ENCODE assay signal across 26 mouse cellular contexts in the genomic region with DNA sequence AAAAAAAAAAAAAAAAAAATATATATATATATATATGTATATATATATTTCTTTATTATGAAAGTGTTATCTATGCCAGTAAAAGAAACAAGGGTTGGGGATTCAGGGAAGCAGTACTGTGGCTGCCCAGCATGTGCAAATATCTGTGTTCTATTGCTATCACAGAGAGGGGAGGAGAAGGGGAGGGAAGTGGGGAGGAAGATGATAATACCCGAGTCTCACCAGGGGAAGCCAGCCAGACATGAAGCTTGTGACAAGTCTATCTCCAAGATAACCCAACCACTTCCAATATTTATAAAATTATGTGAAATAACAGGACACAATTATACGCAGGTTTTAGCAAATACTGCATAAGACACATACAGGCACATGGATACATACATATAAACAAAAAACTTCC. TPM values are rescaled to one million over a fixed set of nuclear protein-coding genes. Genes with fewer than 3 reads are reported as not detected.
A peak's percentile ranks its signal among the peaks of the same experiment; 100 is the strongest.
DNase-seq lines count a peak whose midpoint lies in the region; ATAC-seq and TF ChIP-seq lines count a peak whose summit lies in the region.
"Had no signal": no experiment of that assay in that cellular context is flagged by ENCODE, and none has a peak within 500 bp of the region (broad histone marks: within the 10 kb centered on the region; RNA-seq: fewer than 3 reads in every experiment).

No protein-coding gene starts in this region.

- H3K27ac ChIP-seq in liver, embryonic 15.5 days (replicated peaks), result 0 out of 2 replicates have a peak overlapping the region, but pooled peaks have one; percentile 16
- no peak overlapping the region for H3K27ac ChIP-seq in liver, embryonic 11.5 days (ENCODE audit: low read depth, low read length)
- H3K27ac ChIP-seq in MEL (ENCODE audit: control insufficient read depth, low read depth, low read length), result no peak overlapping the region
- no peak overlapping the region for H3K27ac ChIP-seq in forebrain, embryonic 15.5 days (replicated peaks)
- H3K27ac ChIP-seq: embryonic facial prominence, embryonic 13.5 days; embryonic facial prominence, embryonic 15.5 days; forebrain, embryonic 10.5 days; forebrain, embryonic 12.5 days had no signal

- peaks cover 99% of the 10 kb centered on the region for H3K36me3 ChIP-seq in liver, embryonic 15.5 days (replicated peaks)
- H3K36me3 ChIP-seq in liver, embryonic 11.5 days (ENCODE audit: control insufficient read depth, insufficient read depth, low read length), result peaks cover 62% of the 10 kb centered on the region
- H3K36me3 ChIP-seq in MEL (ENCODE audit: control insufficient read depth in 1 of 2, insufficient read depth in 2 of 2, low read length in 2 of 2), result peaks cover 5 to 10% of the 10 kb centered on the region in 2 experiments
- peaks cover 64% of the 10 kb centered on the region for H3K36me3 ChIP-seq in forebrain, embryonic 15.5 days

- H3K9ac ChIP-seq in liver, embryonic 15.5 days, result no peak overlapping the region
- no peak overlapping the region for H3K9ac ChIP-seq in liver, embryonic 11.5 days (ENCODE audit: low read depth, low read length)
- no peak overlapping the region for H3K9ac ChIP-seq in MEL (ENCODE audit: control insufficient read depth, low read depth, low read length, poor library complexity, severe bottlenecking)
- H3K9ac ChIP-seq in forebrain, embryonic 15.5 days (replicated peaks), result no peak overlapping the region
- H3K9ac ChIP-seq: embryonic facial prominence, embryonic 13.5 days; embryonic facial prominence, embryonic 15.5 days; forebrain, embryonic 12.5 days; forebrain, postnatal 0 days had no signal

- no peak for TF ChIP-seq POLR2A in MEL (IDR thresholded peaks at IDR 0.05; ENCODE audit: control insufficient read depth in 1 of 2, insufficient read depth in 1 of 2, low read depth in 1 of 2, low read length in 2 of 2, poor library complexity in 1 of 2)

- H3K79me2 ChIP-seq in MEL (ENCODE audit: control insufficient read depth, insufficient read depth, low read length, poor library complexity), result no peaks in the 10 kb centered on the region

- no peak overlapping the region for H3K4me2 ChIP-seq in liver, embryonic 15.5 days
- H3K4me2 ChIP-seq in liver, embryonic 11.5 days, result no peak overlapping the region
- no peak overlapping the region for H3K4me2 ChIP-seq in forebrain, embryonic 15.5 days (replicated peaks)
- H3K4me2 ChIP-seq: embryonic facial prominence, embryonic 13.5 days; embryonic facial prominence, embryonic 15.5 days; forebrain, embryonic 12.5 days had no signal

- no peaks in the 10 kb centered on the region for H3K9me3 ChIP-seq in liver, embryonic 15.5 days (replicated peaks)
- H3K9me3 ChIP-seq in liver, embryonic 11.5 days (ENCODE audit: control insufficient read depth, low read length), result no peaks in the 10 kb centered on the region
- no peaks in the 10 kb centered on the region for H3K9me3 ChIP-seq in MEL (replicated peaks; ENCODE audit: insufficient read depth, low read length)
- H3K9me3 ChIP-seq in forebrain, embryonic 15.5 days, result no peaks in the 10 kb centered on the region
- H3K9me3 ChIP-seq: embryonic facial prominence, embryonic 13.5 days; embryonic facial prominence, embryonic 15.5 days; forebrain, embryonic 10.5 days; forebrain, embryonic 12.5 days; G1E had no signal

- no peak for DNase-seq in liver, embryonic 11.5 days (ENCODE audit: low spot score)
- peak; percentile 67 for DNase-seq in MEL (ENCODE audit: low read depth, low spot score)
- no peak for DNase-seq in gastrocnemius, postnatal 25 days
- DNase-seq: adrenal gland, adult 2 months; adrenal gland, postnatal 10 days; adrenal gland, postnatal 25 days; B cell, adult 2 months; cerebellum, adult 11-12 months; cerebellum, adult 2 months; cerebellum, adult 9-10 months; cerebellum, postnatal 10 days; cerebellum, postnatal 25 days; embryo, embryonic 11 days; forebrain, postnatal 0 days had no signal

- peaks cover 24% of the 10 kb centered on the region for H3K4me1 ChIP-seq in liver, embryonic 15.5 days (replicated peaks)
- no peaks in the 10 kb centered on the region; the same call in 1 of the 2 replicates for H3K4me1 ChIP-seq in liver, embryonic 11.5 days (replicated peaks; ENCODE audit: control insufficient read depth, insufficient read depth, low read length)
- H3K4me1 ChIP-seq in MEL (ENCODE audit: control insufficient read depth in 1 of 2, insufficient read depth in 2 of 2, low read length in 2 of 2), result peaks cover 6% of the 10 kb centered on the region in 2 experiments
- H3K4me1 ChIP-seq in forebrain, embryonic 15.5 days, result no peaks in the 10 kb centered on the region
- H3K4me1 ChIP-seq: embryonic facial prominence, embryonic 13.5 days; embryonic facial prominence, embryonic 15.5 days; forebrain, embryonic 10.5 days; forebrain, embryonic 12.5 days had no signal

- WGBS in liver, embryonic 15.5 days (ENCODE audit: insufficient replicate concordance), result 46% methylated on average over 2 of the region's 2 CpGs
- WGBS in liver, embryonic 11.5 days, result 51% methylated on average over 2 of the region's 2 CpGs
- WGBS in forebrain, embryonic 15.5 days, result 97% methylated on average over 2 of the region's 2 CpGs

- H3K27me3 ChIP-seq in liver, embryonic 15.5 days, result no peaks in the 10 kb centered on the region
- no peaks in the 10 kb centered on the region for H3K27me3 ChIP-seq in liver, embryonic 11.5 days (replicated peaks; ENCODE audit: control insufficient read depth, insufficient read depth, low read length)
- H3K27me3 ChIP-seq in MEL (ENCODE audit: control insufficient read depth in 1 of 2, insufficient read depth in 2 of 2, low read length in 2 of 2), result no peaks in the 10 kb centered on the region
- H3K27me3 ChIP-seq in forebrain, embryonic 15.5 days, result no peaks in the 10 kb centered on the region
- H3K27me3 ChIP-seq: CH12.LX; embryonic facial prominence, embryonic 13.5 days; embryonic facial prominence, embryonic 15.5 days; forebrain, embryonic 12.5 days had no signal

- no peak for TF ChIP-seq RAD21 in MEL (IDR thresholded peaks at IDR 0.05; ENCODE audit: low read depth, low read length)

- no peak for TF ChIP-seq CTCF in MEL (IDR thresholded peaks at IDR 0.05 in 2 of 3, conservative IDR thresholded peaks at IDR 0.05 in 1 of 3; ENCODE audit: control insufficient read depth in 1 of 3, insufficient read depth in 1 of 3, low read depth in 2 of 3, low read length in 3 of 3, poor library complexity in 1 of 3, severe bottlenecking in 1 of 3)

- no peak overlapping the region for H3K4me3 ChIP-seq in liver, embryonic 15.5 days (replicated peaks)
- no peak overlapping the region for H3K4me3 ChIP-seq in liver, embryonic 11.5 days (ENCODE audit: low read depth, low read length)
- no peak overlapping the region for H3K4me3 ChIP-seq in MEL (ENCODE audit: control insufficient read depth in 1 of 2, insufficient read depth in 1 of 2, low read depth in 2 of 2, low read length in 2 of 2)
- no peak overlapping the region for H3K4me3 ChIP-seq in forebrain, embryonic 15.5 days
- H3K4me3 ChIP-seq: embryonic facial prominence, embryonic 13.5 days; embryonic facial prominence, embryonic 15.5 days; erythroblast, embryonic 14.5 days; forebrain, embryonic 10.5 days; forebrain, embryonic 12.5 days had no signal

- ATAC-seq in liver, embryonic 15.5 days (ENCODE audit: insufficient read depth), result no peak
- ATAC-seq in liver, embryonic 11.5 days (replicated peaks; ENCODE audit: low FRiP score), result no peak
- ATAC-seq in megakaryocyte progenitor cell, adult 5-6 weeks (replicated peaks; ENCODE audit: poor library complexity), result peak; percentile 60
- ATAC-seq in forebrain, embryonic 15.5 days (replicated peaks), result no peak
- ATAC-seq: CD4-positive, CD25-positive, alpha-beta regulatory T cell, adult 4 months; forebrain, embryonic 14.5 days; forebrain, postnatal 0 days had no signal

- peak in 1 of 2 experiments; percentile 53; a peak in 1 of 4 replicates for TF ChIP-seq EP300 in MEL (IDR thresholded peaks at IDR 0.05; ENCODE audit: low read depth in 1 of 2, low read length in 2 of 2)

TF ChIP-seq in MEL, 35 proteins besides CTCF, POLR2A, EP300 and RAD21 (continues in another document):
- TF ChIP-seq GATA1 (IDR thresholded peaks at IDR 0.05; ENCODE audit: low read depth, low read length) (peak; percentile 65), BHLHE40 (IDR thresholded peaks at IDR 0.05; ENCODE audit: borderline replicate concordance, low read depth, low read length) (no peak)

RNA-seq across cellular contexts. Expression of gene Gfod2, which starts 19.4 kb away (rescaled TPM):
- 1.8 and 2.3 TPM in 2 replicates for polyA plus RNA-seq in liver, embryonic 15.5 days (2015; fragmentation: Nextera tagmentation; extraction: Ambion mirVana)
- 9.0 and 10.7 TPM in 2 replicates for polyA plus RNA-seq in liver, embryonic 11.5 days (2014; fragmentation: Nextera tagmentation; extraction: Ambion mirVana)
- 7.0 and 8.3 TPM in 2 replicates for total RNA-seq in MEL (2012; rRNA removed)
- 1 to 10 TPM in 1 of 2 experiments, not detected in 1; 7.0 TPM for polyA plus RNA-seq in MEL (2012; ENCODE audit: insufficient read depth in 1 of 2, insufficient read length in 2 of 2, low read depth in 1 of 2, low replicate concordance in 2 of 2, missing spikeins in 1 of 2)
- total RNA-seq in megakaryocyte progenitor cell, adult 5-6 weeks (2015), result 0.74 and 1.0 TPM in 2 replicates
- total RNA-seq in megakaryocyte progenitor cell, adult 5-6 weeks (2017), result 1.4 and 4.2 TPM in 2 replicates
- 1 to 10 TPM; 5.1 to 6.2 TPM for total RNA-seq in gastrocnemius, postnatal 25 days (2021)
- polyA plus RNA-seq in forebrain, embryonic 15.5 days (2015; fragmentation: Nextera tagmentation; extraction: Ambion mirVana), result 84.5 and 88.0 TPM in 2 replicates

RNA-seq across cellular contexts. Expression of gene Ranbp10, which starts 49.3 kb away (rescaled TPM):
- polyA plus RNA-seq in liver, embryonic 15.5 days (2015; fragmentation: Nextera tagmentation; extraction: Ambion mirVana), result 45.0 and 52.2 TPM in 2 replicates
- polyA plus RNA-seq in liver, embryonic 11.5 days (2014; fragmentation: Nextera tagmentation; extraction: Ambion mirVana), result 20.2 and 22.0 TPM in 2 replicates
- 7.4 and 7.7 TPM in 2 replicates for total RNA-seq in MEL (2012; rRNA removed)
- 10 to 100 TPM in 1 of 2 experiments, not detected in 1; 22.1 TPM for polyA plus RNA-seq in MEL (2012; ENCODE audit: insufficient read depth in 1 of 2, insufficient read length in 2 of 2, low read depth in 1 of 2, low replicate concordance in 2 of 2, missing spikeins in 1 of 2)
- total RNA-seq in megakaryocyte progenitor cell, adult 5-6 weeks (2015), result 12.6 and 13.2 TPM in 2 replicates
- 7.7 and 9.2 TPM in 2 replicates for total RNA-seq in megakaryocyte progenitor cell, adult 5-6 weeks (2017)
- total RNA-seq in gastrocnemius, postnatal 25 days (2021), result 10 to 100 TPM; 14.6 to 20.5 TPM
- polyA plus RNA-seq in forebrain, embryonic 15.5 days (2015; fragmentation: Nextera tagmentation; extraction: Ambion mirVana), result 11.8 and 13.9 TPM in 2 replicates

RNA-seq across cellular contexts. Expression of gene Tsnaxip1, which starts 49.7 kb away (rescaled TPM):
- polyA plus RNA-seq in liver, embryonic 15.5 days (2015; fragmentation: Nextera tagmentation; extraction: Ambion mirVana), result 0.07 and 0.22 TPM in 2 replicates
- 0.12 TPM in 1 of 2 replicates, not detected in the other for polyA plus RNA-seq in liver, embryonic 11.5 days (2014; fragmentation: Nextera tagmentation; extraction: Ambion mirVana)
- total RNA-seq in MEL (2012; rRNA removed), result not detected in 2 replicates
- under 1 TPM in 1 of 2 experiments, not detected in 1; 0.10 TPM for polyA plus RNA-seq in MEL (2012; ENCODE audit: insufficient read depth in 1 of 2, insufficient read length in 2 of 2, low read depth in 1 of 2, low replicate concordance in 2 of 2, missing spikeins in 1 of 2)
- total RNA-seq in megakaryocyte progenitor cell, adult 5-6 weeks (2015), result not detected in 2 replicates
- total RNA-seq in megakaryocyte progenitor cell, adult 5-6 weeks (2017), result not detected in 2 replicates
- not detected for total RNA-seq in gastrocnemius, postnatal 25 days (2021)
- 0.61 and 0.84 TPM in 2 replicates for polyA plus RNA-seq in forebrain, embryonic 15.5 days (2015; fragmentation: Nextera tagmentation; extraction: Ambion mirVana)
- total RNA-seq: adrenal gland, adult 2 months; adrenal gland, postnatal 10 days; adrenal gland, postnatal 25 days had no signal
- polyA plus RNA-seq: adrenal gland, adult 2 months; erythroblast, embryonic 14.5 days; G1E had no signal
